In genomic region chr8:122330446-122331133, GRCm38 (mm10) we compare ENCODE assay signal across 11 mouse cellular contexts. TPM values are rescaled to one million over a fixed set of nuclear protein-coding genes. Genes with fewer than 3 reads are reported as not detected.
DNase-seq lines count a peak whose midpoint lies in the region; ATAC-seq and TF ChIP-seq lines count a peak whose summit lies in the region.
"Had no signal": no experiment of that assay in that cellular context is flagged by ENCODE, and none has a peak within 500 bp of the region (broad histone marks: within the 10 kb centered on the region; RNA-seq: fewer than 3 reads in every experiment).

No protein-coding gene starts in this region.

- no peak overlapping the region for H3K4me2 ChIP-seq in intestine, embryonic 16.5 days (ENCODE audit: low read depth, low read length)
- no peak overlapping the region for H3K4me2 ChIP-seq in midbrain, embryonic 14.5 days (ENCODE audit: low read length)

- no peaks in the 10 kb centered on the region for H3K9me3 ChIP-seq in intestine, embryonic 16.5 days (ENCODE audit: control insufficient read depth, low read length)
- H3K9me3 ChIP-seq in midbrain, embryonic 14.5 days (ENCODE audit: control insufficient read depth, low read length) = no peaks in the 10 kb centered on the region

- no peak overlapping the region for H3K4me3 ChIP-seq in gastrocnemius, adult 2 months
- no peak overlapping the region for H3K4me3 ChIP-seq in left cerebral cortex, adult 2 months
- H3K4me3 ChIP-seq in intestine, embryonic 16.5 days (ENCODE audit: low read length) = no peak overlapping the region
- H3K4me3 ChIP-seq in midbrain, embryonic 14.5 days (replicated peaks; ENCODE audit: low read depth, low read length) = no peak overlapping the region
- H3K4me3 ChIP-seq: myocyte had no signal

- H3K9ac ChIP-seq in intestine, embryonic 16.5 days (ENCODE audit: low read depth, low read length) = peak overlapping the region; percentile 50
- H3K9ac ChIP-seq in midbrain, embryonic 14.5 days (replicated peaks; ENCODE audit: low read length) = no peak overlapping the region

- peak overlapping the region; percentile 41 for H3K27ac ChIP-seq in gastrocnemius, adult 2 months
- H3K27ac ChIP-seq in left cerebral cortex, adult 2 months = peak overlapping the region; percentile 30
- peak overlapping the region; percentile 89 for H3K27ac ChIP-seq in intestine, embryonic 16.5 days (ENCODE audit: low read length)
- H3K27ac ChIP-seq in midbrain, embryonic 14.5 days (replicated peaks; ENCODE audit: low read depth, low read length) = peak overlapping the region; percentile 55; the same call in 1 of the 2 replicates

- WGBS in intestine, embryonic 16.5 days = 67% methylated on average over 12 of the region's 12 CpGs
- 73% methylated on average over 12 of the region's 12 CpGs for WGBS in midbrain, embryonic 14.5 days

- intact Hi-C loops in gastrocnemius, adult 2 months (cut with DNase I) = loop anchor here (10.0 kb wide), 2 partner anchors 166 to 356 kb away; no protein-coding TSS in a partner anchor
- intact Hi-C loops in gastrocnemius, postnatal 36 days (cut with DNase I) = loop anchor here (5.0 to 10.0 kb wide), 3 partner anchors 37 to 336 kb away; no protein-coding TSS in a partner anchor
- intact Hi-C loops in left cerebral cortex, adult 2 months (cut with DNase I) = loop anchor here (5.0 kb wide), 1 partner anchor 353 kb away; no protein-coding TSS in a partner anchor

- peaks cover 43% of the 10 kb centered on the region for H3K4me1 ChIP-seq in intestine, embryonic 16.5 days (ENCODE audit: control insufficient read depth, insufficient read depth, low read length)
- peaks cover 31% of the 10 kb centered on the region for H3K4me1 ChIP-seq in midbrain, embryonic 14.5 days (ENCODE audit: control insufficient read depth, insufficient read depth, low read length)

- ATAC-seq in intestine, embryonic 16.5 days = peak; percentile 78
- no peak for ATAC-seq in midbrain, embryonic 14.5 days (ENCODE audit: low FRiP score, low TSS enrichment)
- no peak for ATAC-seq in inflammation-experienced regulatory T-cells, adult 6 months
- ATAC-seq: Patski had no signal

- H3K36me3 ChIP-seq in intestine, embryonic 16.5 days (ENCODE audit: control insufficient read depth, insufficient read depth, low read length) = peaks cover 20% of the 10 kb centered on the region
- H3K36me3 ChIP-seq in midbrain, embryonic 14.5 days (ENCODE audit: control insufficient read depth, insufficient read depth, low read length) = no peaks in the 10 kb centered on the region

- peaks cover 4% of the 10 kb centered on the region; the same call in 1 of the 2 replicates for H3K27me3 ChIP-seq in intestine, embryonic 16.5 days (replicated peaks; ENCODE audit: control insufficient read depth, insufficient read depth, low read length)
- H3K27me3 ChIP-seq in midbrain, embryonic 14.5 days (ENCODE audit: control insufficient read depth, insufficient read depth, low read length) = peaks cover 17% of the 10 kb centered on the region
- H3K27me3 ChIP-seq: Patski had no signal

- no peak for DNase-seq in gastrocnemius, adult 2 months
- DNase-seq in gastrocnemius, postnatal 36 days = no peak
- DNase-seq in left cerebral cortex, adult 2 months (ENCODE audit: extremely low spot score in 1 of 2, low spot score in 2 of 2) = no peak
- no peak for DNase-seq in left cerebral cortex, adult 9 months (ENCODE audit: low spot score in 2 of 2)
- no peak for DNase-seq in midbrain, embryonic 14.5 days
- no peak for DNase-seq in frontal cortex, adult 2 months (ENCODE audit: extremely low spot score in 1 of 2, low spot score in 1 of 2)

- no peak for TF ChIP-seq CTCF in gastrocnemius, adult 2 months (IDR thresholded peaks at IDR 0.05)
- TF ChIP-seq CTCF in left cerebral cortex, adult 2 months (IDR thresholded peaks at IDR 0.05) = no peak

RNA-seq across cellular contexts. Expression of gene Trhr2, which starts 30.0 kb away (rescaled TPM):
- not detected for total RNA-seq in gastrocnemius, adult 2 months (2021)
- not detected for total RNA-seq in gastrocnemius, postnatal 36 days (2021)
- 10 to 100 TPM in 1 of 2 experiments, 1 to 10 TPM in 1; 7.1 to 11.4 TPM for total RNA-seq in left cerebral cortex, adult 2 months (2021)
- polyA plus RNA-seq in intestine, embryonic 16.5 days (2015; fragmentation: Nextera tagmentation; extraction: Ambion mirVana) = not detected in 2 replicates
- not detected in 2 replicates for polyA plus RNA-seq in midbrain, embryonic 14.5 days (2014; fragmentation: Nextera tagmentation; extraction: Ambion mirVana)
- 4.8 TPM in 2 replicates for polyA plus RNA-seq in frontal cortex, adult 2 months (2012; rRNA removed)
- not detected for polyA plus RNA-seq in inflammation-experienced regulatory T-cells, adult 6 months (2017; shearing (Covaris generic))
- polyA plus RNA-seq: gonadal fat pad, adult 2 months; myocyte had no signal

RNA-seq across cellular contexts. Expression of gene Zc3h18, which starts 45.8 kb away (rescaled TPM):
- total RNA-seq in gastrocnemius, adult 2 months (2021) = 10 to 100 TPM; 26.7 to 26.8 TPM
- total RNA-seq in gastrocnemius, postnatal 36 days (2021) = 10 to 100 TPM; 21.1 to 24.2 TPM
- total RNA-seq in left cerebral cortex, adult 2 months (2021) = 10 to 100 TPM; 42.3 to 45.0 TPM
- polyA plus RNA-seq in intestine, embryonic 16.5 days (2015; fragmentation: Nextera tagmentation; extraction: Ambion mirVana) = 40.5 and 43.1 TPM in 2 replicates
- polyA plus RNA-seq in midbrain, embryonic 14.5 days (2014; fragmentation: Nextera tagmentation; extraction: Ambion mirVana) = 22.4 and 27.9 TPM in 2 replicates
- polyA plus RNA-seq in frontal cortex, adult 2 months (2012; rRNA removed) = 35.1 and 36.1 TPM in 2 replicates
- polyA plus RNA-seq in inflammation-experienced regulatory T-cells, adult 6 months (2017; shearing (Covaris generic)) = 10 to 100 TPM; 12.0 to 16.0 (median 13.0) TPM

RNA-seq across cellular contexts. Expression of gene Zfpm1, which starts 48.6 kb away (rescaled TPM):
- total RNA-seq in gastrocnemius, adult 2 months (2021) = 1 to 10 TPM; 6.6 to 8.8 TPM
- 1 to 10 TPM; 5.6 to 8.9 TPM for total RNA-seq in gastrocnemius, postnatal 36 days (2021)
- 10 to 100 TPM; 39.5 to 42.1 TPM for total RNA-seq in left cerebral cortex, adult 2 months (2021)
- polyA plus RNA-seq in intestine, embryonic 16.5 days (2015; fragmentation: Nextera tagmentation; extraction: Ambion mirVana) = 2.6 and 2.7 TPM in 2 replicates
- polyA plus RNA-seq in midbrain, embryonic 14.5 days (2014; fragmentation: Nextera tagmentation; extraction: Ambion mirVana) = 2.3 TPM in 2 replicates
- polyA plus RNA-seq in frontal cortex, adult 2 months (2012; rRNA removed) = 26.0 and 36.1 TPM in 2 replicates
- 1 to 10 TPM in 2 of 3 experiments, under 1 TPM in 1; 0.65 to 2.6 (median 1.3) TPM for polyA plus RNA-seq in inflammation-experienced regulatory T-cells, adult 6 months (2017; shearing (Covaris generic))

Comparison
In these comparisons a context has a peak if more than half of its experiments do, and no peak if none do; other contexts are left out.
1. H3K27ac ChIP-seq: peak in every context shown above with its lines; median percentile 89 in intestine, embryonic 16.5 days; 55 in midbrain, embryonic 14.5 days; 41 in gastrocnemius, adult 2 months; 30 in left cerebral cortex, adult 2 months.